Mouse (Mus musculus): ENCODE data around the gene Gm6993.

DNA sequence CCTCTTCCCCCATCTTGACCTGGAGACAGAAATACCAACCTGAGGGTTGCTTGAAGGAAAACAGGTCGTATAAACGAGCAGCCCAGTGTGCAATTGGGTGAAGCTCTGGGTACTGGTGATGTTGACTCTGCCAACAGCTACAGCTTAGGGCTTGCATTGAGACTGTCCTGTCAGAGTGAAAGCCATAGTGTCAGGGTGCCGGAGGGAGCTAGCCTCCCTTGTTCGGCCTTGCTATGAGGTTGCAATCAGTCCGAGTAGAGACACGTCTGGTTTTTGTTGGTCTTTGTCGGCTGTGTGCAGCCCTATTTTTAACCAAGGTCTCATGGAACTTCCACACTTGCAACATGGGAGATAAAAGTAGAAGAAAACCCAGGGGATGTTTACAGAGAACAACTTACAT is 39.7 kb downstream of the Gm6993 start:
- TF ChIP-seq GATA1 (IDR thresholded peaks at IDR 0.05; ENCODE audit: borderline replicate concordance, low read length) (no peak), FLI1 (IDR thresholded peaks at IDR 0.05; ENCODE audit: low read length) (no peak)

Data from megakaryocyte, embryonic 14.5 days (primary cell).